Mouse (Mus musculus): ENCODE results near the gene Col8a2. TPM values are rescaled to one million over a fixed set of nuclear protein-coding genes. Genes with fewer than 3 reads are reported as not detected.

Gene Col8a2
- 1.4 and 2.1 TPM in 2 replicates for polyA plus RNA-seq (2012; rRNA removed)

GRCm38 (mm10) chr4:126286492-126286891 is at the start of gene Col8a2:
TSS of gene Col8a2 (plus strand) at chr4:126286793.

GRCm38 (mm10) chr4:126256131-126256791 is 30.3 kb upstream of the Col8a2 start, which contains the start of gene Map7d1:
TSS of gene Map7d1 (minus strand) at chr4:126256343.

GRCm38 (mm10) chr4:126262119-126262807 is 24.3 kb upstream of the Col8a2 start, which contains the start of gene Trappc3:
TSS of gene Trappc3 (plus strand) at chr4:126262325.

GRCm38 (mm10) chr4:126321111-126321853 is 34.7 kb downstream of the Col8a2 start, which contains the start of gene Adprhl2:
TSS of gene Adprhl2 (minus strand) at chr4:126321703.

GRCm38 (mm10) chr4:126325281-126325861 is 38.8 kb downstream of the Col8a2 start, which contains the start of gene Tekt2:
TSS of gene Tekt2 (minus strand) at chr4:126325688.

Other genes with a start within 250 kb of the Col8a2 start
- gene Mrps15, start 239.9 kb upstream of the Col8a2 start, polyA plus RNA-seq (2012; rRNA removed): 31.7 and 90.0 TPM in 2 replicates
- gene Oscp1, start 228.2 kb upstream of the Col8a2 start, polyA plus RNA-seq (2012; rRNA removed): 0.17 and 0.31 TPM in 2 replicates
- gene Lsm10, start 190.2 kb upstream of the Col8a2 start, polyA plus RNA-seq (2012; rRNA removed): 12.5 and 15.2 TPM in 2 replicates
- 15.4 and 21.0 TPM in 2 replicates for gene Stk40, start 182.8 kb upstream of the Col8a2 start, polyA plus RNA-seq (2012; rRNA removed)
- 33.1 and 68.5 TPM in 2 replicates for gene Eva1b, start 139.0 kb upstream of the Col8a2 start, polyA plus RNA-seq (2012; rRNA removed)
- gene Sh3d21, start 123.3 kb upstream of the Col8a2 start, polyA plus RNA-seq (2012; rRNA removed): 2.1 and 4.1 TPM in 2 replicates
- gene Thrap3, start 84.0 kb upstream of the Col8a2 start, polyA plus RNA-seq (2012; rRNA removed): 9.9 and 15.7 TPM in 2 replicates
- 37.2 and 66.6 TPM in 2 replicates for gene Map7d1, start 30.4 kb upstream of the Col8a2 start, polyA plus RNA-seq (2012; rRNA removed)
- gene Trappc3, start 24.5 kb upstream of the Col8a2 start, polyA plus RNA-seq (2012; rRNA removed): 7.2 and 9.1 TPM in 2 replicates
- 19.3 and 23.9 TPM in 2 replicates for gene Adprhl2, start 34.9 kb downstream of the Col8a2 start, polyA plus RNA-seq (2012; rRNA removed)
- 0.98 and 1.5 TPM in 2 replicates for gene Tekt2, start 38.9 kb downstream of the Col8a2 start, polyA plus RNA-seq (2012; rRNA removed)
- 6.6 and 6.7 TPM in 2 replicates for gene Ago3, start 142.8 kb downstream of the Col8a2 start, polyA plus RNA-seq (2012; rRNA removed)
- gene Ago1, start 181.8 kb downstream of the Col8a2 start, polyA plus RNA-seq (2012; rRNA removed): 3.8 and 6.2 TPM in 2 replicates
- 0.54 and 0.59 TPM in 2 replicates for gene Ago4, start 246.7 kb downstream of the Col8a2 start, polyA plus RNA-seq (2012; rRNA removed)